Mouse (Mus musculus): Measurements from ENCODE around the gene Prrt4. TPM values are rescaled to one million over a fixed set of nuclear protein-coding genes. Genes with fewer than 3 reads are reported as not detected.

Gene Prrt4
- total RNA-seq, 1 experiment from 2014 or later = not detected

DNA sequence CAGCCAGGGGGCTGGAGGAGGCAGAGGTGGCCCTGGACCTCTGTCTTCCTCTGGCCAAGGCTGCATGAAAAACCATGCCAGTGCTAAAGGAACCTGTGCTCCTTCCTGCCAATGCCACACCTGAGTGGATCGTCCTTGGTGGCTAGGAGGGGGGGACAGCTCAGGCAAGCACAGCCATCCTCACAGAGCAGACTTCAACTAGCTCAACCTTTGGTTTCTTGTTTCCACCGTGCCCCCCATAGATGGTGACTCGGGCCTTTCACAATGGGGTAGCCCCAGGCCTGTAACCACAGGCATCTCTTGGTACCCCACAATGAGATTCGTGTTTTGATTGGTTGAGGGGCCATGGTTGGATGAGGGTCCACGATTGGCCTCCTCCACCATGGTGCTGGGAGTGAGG is 22.0 kb upstream of the Prrt4 start:
- ATAC-seq (replicated peaks in 1 of 2; ENCODE audit: insufficient read depth in 1 of 2, low FRiP score in 2 of 2, low TSS enrichment in 1 of 2, low read depth in 1 of 2, poor library complexity in 2 of 2, severe bottlenecking in 2 of 2) = no peak

DNA sequence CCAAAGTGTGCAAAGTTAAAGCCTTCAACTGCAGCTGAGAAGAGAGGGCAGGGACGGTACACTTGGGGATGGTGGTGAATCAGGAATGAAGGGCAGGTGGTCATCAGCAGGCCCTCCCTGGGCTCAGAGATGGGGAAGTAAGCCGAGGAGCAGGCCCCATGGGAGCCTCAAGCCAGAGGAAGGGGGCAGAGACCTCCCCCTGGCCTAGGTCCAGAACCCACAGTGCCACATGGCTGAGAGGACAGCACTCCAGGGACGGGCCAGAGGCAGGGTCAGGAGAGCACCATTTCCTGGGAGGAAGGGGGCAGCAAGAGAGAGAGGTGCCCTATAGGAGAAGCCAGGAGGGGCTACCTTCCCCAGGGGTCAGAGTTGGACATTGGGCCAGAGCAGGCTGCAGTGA is 21.1 kb upstream of the Prrt4 start:
- peak; percentile 16 to 19; a peak in 1 of 4 replicates for ATAC-seq (replicated peaks in 1 of 2; ENCODE audit: insufficient read depth in 1 of 2, low FRiP score in 2 of 2, low TSS enrichment in 1 of 2, low read depth in 1 of 2, poor library complexity in 2 of 2, severe bottlenecking in 2 of 2)

DNA sequence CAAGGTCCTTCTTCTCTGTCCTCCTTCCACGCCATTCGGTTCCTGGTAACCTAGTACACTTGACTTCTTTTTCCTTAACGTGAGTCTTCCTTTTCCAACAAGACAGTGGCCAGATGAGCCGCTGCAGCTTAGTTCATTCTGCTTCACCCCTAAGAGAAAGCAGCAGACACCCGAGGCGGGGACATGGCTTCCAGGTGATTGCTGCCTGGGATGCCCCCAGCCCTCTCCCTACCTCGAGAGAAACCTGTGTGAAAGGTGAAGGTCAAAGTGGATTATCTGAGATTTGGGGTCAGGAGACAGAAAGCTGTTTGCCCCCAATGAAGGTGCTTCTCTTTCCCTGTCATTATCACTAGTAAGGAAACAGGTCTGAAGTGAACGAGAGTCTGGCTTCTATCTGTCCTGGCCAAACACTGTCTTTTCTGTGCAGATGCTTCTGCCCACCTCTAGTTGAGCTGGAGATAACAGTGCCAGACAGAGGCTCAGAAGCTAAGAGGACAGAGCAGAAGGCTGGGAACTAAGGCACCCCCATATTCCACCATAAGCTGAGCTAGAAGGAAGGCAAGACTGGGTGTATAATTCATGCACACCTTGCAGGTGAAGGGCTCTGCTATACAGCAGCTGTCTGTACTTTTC is 20.0 kb upstream of the Prrt4 start:
- ATAC-seq (replicated peaks in 1 of 2; ENCODE audit: insufficient read depth in 1 of 2, low FRiP score in 2 of 2, low TSS enrichment in 1 of 2, low read depth in 1 of 2, poor library complexity in 2 of 2, severe bottlenecking in 2 of 2) = no peak

DNA sequence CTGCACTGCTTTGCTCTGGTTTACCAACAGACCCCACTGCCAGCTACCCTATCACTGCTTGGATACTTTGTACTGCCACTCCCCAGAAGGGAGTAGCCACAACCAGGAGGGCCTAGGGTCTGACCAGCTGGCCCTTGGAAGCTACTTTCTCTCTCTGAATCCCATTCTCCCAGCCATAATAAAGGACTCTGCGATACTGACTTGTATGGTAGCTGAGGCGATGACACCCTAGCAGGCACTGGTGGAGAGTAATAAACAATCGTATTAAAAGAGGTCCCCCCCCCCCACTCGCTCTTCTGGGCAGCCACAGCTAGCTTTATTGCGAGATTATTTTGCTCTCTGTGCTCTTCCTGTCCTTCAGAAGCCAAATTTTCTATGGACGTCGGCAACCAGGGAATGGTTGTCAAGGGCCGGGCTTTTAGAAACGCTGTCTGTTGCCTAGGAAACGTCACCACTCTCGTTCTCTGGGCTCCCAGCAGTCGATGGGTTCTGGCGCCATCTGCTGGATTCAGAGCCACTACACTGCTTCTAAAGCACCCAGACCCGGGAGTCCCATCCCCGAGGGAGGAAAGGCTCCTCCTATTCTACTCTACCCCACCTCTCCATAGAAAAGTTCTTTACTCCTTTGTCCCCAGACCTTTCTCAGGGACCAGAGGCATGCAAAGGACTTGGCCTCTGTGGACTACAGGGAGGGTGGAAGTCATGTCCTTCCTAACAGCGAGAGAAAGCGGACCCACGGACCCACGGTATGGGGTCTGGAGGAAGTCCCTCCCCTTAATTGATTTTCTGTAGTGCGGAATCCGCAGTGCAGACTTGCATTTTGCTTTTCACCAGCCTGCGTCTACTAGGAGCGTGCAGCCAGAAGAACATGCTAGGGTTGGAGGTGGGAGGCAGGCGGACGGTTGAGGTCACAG is 19.2 kb upstream of the Prrt4 start:
- ATAC-seq (replicated peaks in 1 of 2; ENCODE audit: insufficient read depth in 1 of 2, low FRiP score in 2 of 2, low TSS enrichment in 1 of 2, low read depth in 1 of 2, poor library complexity in 2 of 2, severe bottlenecking in 2 of 2) = peak; percentile 75 to 82

- ATAC-seq (replicated peaks in 1 of 2; ENCODE audit: insufficient read depth in 1 of 2, low FRiP score in 2 of 2, low TSS enrichment in 1 of 2, low read depth in 1 of 2, poor library complexity in 2 of 2, severe bottlenecking in 2 of 2) = peak; percentile 29 to 31; a peak in 3 of 4 replicates
Observed at GRCm38 (mm10) chr6:29195846-29196698, 16.7 kb upstream of the Prrt4 start.

- no peak for ATAC-seq (replicated peaks in 1 of 2; ENCODE audit: insufficient read depth in 1 of 2, low FRiP score in 2 of 2, low TSS enrichment in 1 of 2, low read depth in 1 of 2, poor library complexity in 2 of 2, severe bottlenecking in 2 of 2)
Observed at GRCm38 (mm10) chr6:29195146-29195545, 15.8 kb upstream of the Prrt4 start.

DNA sequence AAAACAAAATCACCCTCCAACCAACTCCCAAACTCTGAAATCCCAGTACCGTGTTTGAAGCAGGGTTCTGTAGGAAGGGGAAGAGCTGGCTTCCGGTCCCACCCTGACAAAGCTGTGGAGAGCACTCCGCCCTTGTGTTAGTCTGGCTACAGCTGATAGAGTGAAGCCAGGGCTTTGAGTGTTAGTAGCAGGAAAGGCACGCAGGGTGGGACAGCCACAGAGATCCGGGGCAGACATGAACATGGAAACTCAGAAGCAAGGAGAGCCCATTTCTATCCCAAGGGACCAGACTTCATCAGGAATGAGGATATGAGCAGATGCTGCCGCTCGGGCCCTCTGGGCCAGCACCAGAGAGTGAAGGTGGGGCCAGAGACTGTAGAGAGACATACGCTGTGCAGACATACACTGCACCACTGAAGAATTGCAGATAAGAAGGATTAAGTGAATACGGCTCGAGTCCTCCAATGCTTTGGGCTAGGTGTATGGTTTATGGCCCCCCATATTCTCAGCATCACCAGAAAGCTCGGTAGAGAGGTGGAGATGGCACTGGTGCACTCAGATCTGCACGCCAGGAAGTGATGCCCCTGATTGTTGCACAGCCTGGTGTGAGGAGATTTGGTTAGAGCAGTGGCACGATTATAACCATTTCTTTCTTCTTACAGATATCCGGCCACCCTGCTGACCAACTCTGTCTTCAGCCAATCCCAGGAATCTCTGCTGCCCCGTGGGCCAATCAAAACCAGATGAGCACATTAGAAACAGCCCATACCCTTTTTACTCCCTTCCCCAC is 14.8 kb upstream of the Prrt4 start:
- ATAC-seq (replicated peaks in 1 of 2; ENCODE audit: insufficient read depth in 1 of 2, low FRiP score in 2 of 2, low TSS enrichment in 1 of 2, low read depth in 1 of 2, poor library complexity in 2 of 2, severe bottlenecking in 2 of 2) = no peak

GRCm38 (mm10) chr6:29187936-29188335 is 8.6 kb upstream of the Prrt4 start:
- ATAC-seq (replicated peaks in 1 of 2; ENCODE audit: insufficient read depth in 1 of 2, low FRiP score in 2 of 2, low TSS enrichment in 1 of 2, low read depth in 1 of 2, poor library complexity in 2 of 2, severe bottlenecking in 2 of 2) = peak in 1 of 2 experiments; percentile 59; a peak in 2 of 4 replicates

DNA sequence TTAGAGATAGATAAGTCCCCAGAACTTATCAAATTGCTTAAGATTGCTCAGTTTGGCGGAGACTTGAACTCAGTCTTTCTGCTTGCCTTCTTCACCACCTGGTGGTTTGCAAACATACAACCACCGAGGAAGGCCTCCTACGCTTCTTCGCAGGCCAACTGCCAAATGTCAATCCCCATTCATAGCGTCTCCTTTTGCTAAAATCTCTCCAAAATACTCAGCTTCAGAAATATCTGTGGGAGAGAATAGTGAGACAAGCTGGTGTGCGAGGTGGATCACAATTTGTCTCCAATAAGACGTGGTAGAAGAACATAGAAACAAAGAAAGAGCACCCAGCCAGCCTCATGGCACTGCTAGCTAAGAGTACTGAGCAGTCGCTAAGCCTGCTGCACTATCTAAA is 459 bp upstream of the Prrt4 start:
- no peak for ATAC-seq (replicated peaks in 1 of 2; ENCODE audit: insufficient read depth in 1 of 2, low FRiP score in 2 of 2, low TSS enrichment in 1 of 2, low read depth in 1 of 2, poor library complexity in 2 of 2, severe bottlenecking in 2 of 2)

- ATAC-seq (replicated peaks in 1 of 2; ENCODE audit: insufficient read depth in 1 of 2, low FRiP score in 2 of 2, low TSS enrichment in 1 of 2, low read depth in 1 of 2, poor library complexity in 2 of 2, severe bottlenecking in 2 of 2) = no peak
Observed at GRCm38 (mm10) chr6:29177901-29178879, 1.2 kb downstream of the Prrt4 start.

DNA sequence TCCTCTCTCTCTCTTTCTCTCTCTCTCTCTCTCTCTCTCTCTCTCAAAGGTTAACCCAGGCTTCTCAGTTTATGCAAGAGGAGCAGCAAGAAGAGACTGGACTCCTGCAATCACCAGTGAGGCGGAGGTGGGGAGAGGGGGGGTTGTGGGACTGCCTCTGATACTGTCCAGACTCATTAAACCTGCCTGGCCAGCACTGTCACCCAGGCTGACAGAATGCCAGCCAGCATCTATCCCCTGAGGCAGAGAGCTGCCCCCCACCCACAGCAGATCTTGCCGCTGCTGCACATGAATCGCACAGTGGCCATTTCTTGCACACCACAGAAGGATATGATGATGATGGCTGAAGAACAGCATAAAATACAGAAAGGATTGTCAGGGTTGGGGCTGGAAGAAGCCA is 4.3 kb downstream of the Prrt4 start:
- no peak for ATAC-seq (replicated peaks in 1 of 2; ENCODE audit: insufficient read depth in 1 of 2, low FRiP score in 2 of 2, low TSS enrichment in 1 of 2, low read depth in 1 of 2, poor library complexity in 2 of 2, severe bottlenecking in 2 of 2)

GRCm38 (mm10) chr6:29174368-29174767 is 5.0 kb downstream of the Prrt4 start:
- no peak for ATAC-seq (replicated peaks in 1 of 2; ENCODE audit: insufficient read depth in 1 of 2, low FRiP score in 2 of 2, low TSS enrichment in 1 of 2, low read depth in 1 of 2, poor library complexity in 2 of 2, severe bottlenecking in 2 of 2)

DNA sequence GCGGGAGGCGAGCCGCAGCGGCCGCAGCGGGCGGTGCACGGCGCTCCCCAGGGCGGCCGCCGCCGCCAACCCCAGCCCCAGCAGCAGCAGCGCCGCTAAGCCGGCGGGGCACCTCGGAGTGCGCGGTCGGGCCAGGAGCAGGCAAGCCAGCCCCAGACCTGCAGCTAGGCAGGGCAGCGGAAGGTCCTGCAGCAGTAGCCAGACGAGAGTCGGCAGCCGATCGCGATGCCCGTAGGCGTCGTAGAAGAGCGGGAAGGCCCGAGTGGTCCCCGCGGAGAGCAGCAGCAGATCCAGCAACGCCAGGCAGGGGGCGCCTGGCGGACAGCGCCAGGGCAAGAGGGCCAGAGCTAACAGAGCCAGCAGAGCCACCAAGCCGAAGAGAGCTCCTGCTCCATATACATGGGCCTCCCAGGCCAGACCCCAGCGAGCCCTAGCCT is 8.4 kb downstream of the Prrt4 start:
- peak; percentile 71 to 73 for ATAC-seq (replicated peaks in 1 of 2; ENCODE audit: insufficient read depth in 1 of 2, low FRiP score in 2 of 2, low TSS enrichment in 1 of 2, low read depth in 1 of 2, poor library complexity in 2 of 2, severe bottlenecking in 2 of 2)

DNA sequence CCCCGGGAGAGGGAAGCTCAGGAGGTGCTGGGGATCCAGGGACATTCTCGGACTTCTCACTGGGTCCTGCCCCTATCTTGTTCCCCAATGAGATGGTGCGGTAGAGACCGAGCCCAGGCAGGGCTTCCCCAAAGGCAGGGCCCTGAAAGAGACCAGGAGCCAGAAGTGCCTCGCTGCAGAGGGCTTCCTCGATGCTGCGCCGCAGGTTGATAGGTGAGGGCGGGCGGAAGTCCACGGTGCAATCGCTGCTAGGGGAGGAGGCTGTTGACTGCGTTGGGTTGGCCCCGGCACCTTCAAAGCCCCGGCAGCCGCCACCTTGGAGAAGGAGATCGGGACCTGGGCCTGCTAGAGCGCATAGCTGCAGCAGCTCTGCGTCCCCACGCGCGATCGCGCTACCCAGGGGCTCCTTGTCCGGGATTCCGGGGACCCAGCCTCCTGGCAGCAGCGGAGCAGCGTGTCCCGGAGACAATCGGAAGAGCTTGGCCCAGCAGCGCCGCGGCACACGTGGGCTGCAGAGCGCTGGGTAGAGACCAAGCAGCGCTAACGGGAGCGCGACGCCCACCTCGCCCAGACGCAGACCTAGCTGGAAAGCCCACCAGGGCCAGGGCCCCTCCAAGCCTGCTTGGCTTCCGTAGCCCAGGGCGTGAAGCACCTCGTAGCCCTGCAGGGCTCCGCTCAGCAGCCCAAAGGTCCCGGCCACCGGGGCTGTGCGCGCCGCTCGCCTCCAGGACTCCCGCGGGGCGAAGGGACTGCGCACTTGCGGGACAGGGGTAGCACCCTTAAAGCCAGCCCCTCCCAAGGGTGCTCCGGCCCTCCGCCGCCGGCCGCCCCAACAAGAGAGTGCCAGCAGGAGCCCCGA is 9.1 kb downstream of the Prrt4 start:
- peak; percentile 9 to 29; a peak in 2 of 4 replicates for ATAC-seq (replicated peaks in 1 of 2; ENCODE audit: insufficient read depth in 1 of 2, low FRiP score in 2 of 2, low TSS enrichment in 1 of 2, low read depth in 1 of 2, poor library complexity in 2 of 2, severe bottlenecking in 2 of 2)

DNA sequence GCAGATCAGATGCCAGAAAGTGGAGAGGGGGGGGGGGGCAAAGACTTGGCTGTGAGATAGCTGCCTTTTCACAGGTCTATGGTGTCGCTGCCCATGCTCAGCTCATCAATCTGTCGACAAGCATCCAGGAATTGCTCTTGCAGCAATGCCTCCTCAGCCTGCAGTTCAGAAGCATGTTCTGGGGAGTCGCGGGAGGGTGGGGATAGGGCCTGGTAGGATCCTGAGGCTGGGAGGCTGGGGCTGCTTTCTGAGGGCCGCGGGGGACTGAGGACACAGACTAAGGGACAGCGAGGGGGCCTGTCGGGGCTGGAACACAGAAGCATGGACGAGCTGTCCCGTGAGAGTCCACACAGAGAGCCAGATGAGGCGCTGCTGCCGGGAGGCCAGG is 9.7 kb downstream of the Prrt4 start:
- ATAC-seq (replicated peaks in 1 of 2; ENCODE audit: insufficient read depth in 1 of 2, low FRiP score in 2 of 2, low TSS enrichment in 1 of 2, low read depth in 1 of 2, poor library complexity in 2 of 2, severe bottlenecking in 2 of 2) = 0 out of 4 replicates have a peak, but pooled peaks of 1 of the 2 experiments have one; percentile 5
